Mouse (Mus musculus) heart, adult 8-10 months (tissue): ENCODE measurements around the gene Msl2. TPM values are rescaled to one million over a fixed set of nuclear protein-coding genes. Genes with fewer than 3 reads are reported as not detected.

Source experiments
- DNase-seq: peaks from one replicate; pipeline ENCODE4 v3.0.0; 2022; ENCODE audit warnings: low spot score
- total RNA-seq, 4 experiments: library from RNA; stranded (reverse); gene quantifications; 2 replicates each; pipeline ENCODE4 v1.2.4; 2022

Msl2 gene
- 10 to 100 TPM; 30.6 to 35.1 (median 34.1) TPM for total RNA-seq

GRCm38 (mm10) chr9:101073987-101074331 lies at the start of gene Msl2:
Msl2 (plus strand) TSS chr9:101074101.
- no peak for DNase-seq

GRCm38 (mm10) chr9:101033761-101034447 lies 40.0 kb upstream of the Msl2 start:
- DNase-seq, result no peak

- peak; percentile 94 for DNase-seq
Measured at GRCm38 (mm10) chr9:101034448-101035098, 39.3 kb upstream of the Msl2 start, which contains the start of gene Pccb. Pccb (minus strand) TSS chr9:101034898.

GRCm38 (mm10) chr9:101035836-101036596 lies 37.9 kb upstream of the Msl2 start:
- DNase-seq, result no peak

- DNase-seq, result no peak
Measured at GRCm38 (mm10) chr9:101036876-101037275, 37.0 kb upstream of the Msl2 start.

- peak; percentile 34 for DNase-seq
Measured at GRCm38 (mm10) chr9:101037396-101037795, 36.5 kb upstream of the Msl2 start.

- DNase-seq, result no peak
Measured at GRCm38 (mm10) chr9:101038634-101039033, 35.3 kb upstream of the Msl2 start.

- DNase-seq, result no peak
Measured at GRCm38 (mm10) chr9:101041508-101041907, 32.4 kb upstream of the Msl2 start.

GRCm38 (mm10) chr9:101042249-101042648 lies 31.7 kb upstream of the Msl2 start:
- no peak for DNase-seq

- DNase-seq, result no peak
Measured at GRCm38 (mm10) chr9:101045710-101046338, 28.1 kb upstream of the Msl2 start.

GRCm38 (mm10) chr9:101052007-101052406 lies 21.9 kb upstream of the Msl2 start:
- DNase-seq, result no peak

GRCm38 (mm10) chr9:101052691-101053090 lies 21.2 kb upstream of the Msl2 start:
- DNase-seq, result no peak

GRCm38 (mm10) chr9:101053279-101053678 lies 20.6 kb upstream of the Msl2 start:
- no peak for DNase-seq

- DNase-seq, result no peak
Measured at GRCm38 (mm10) chr9:101057156-101057555, 16.7 kb upstream of the Msl2 start.

GRCm38 (mm10) chr9:101061035-101061434 lies 12.9 kb upstream of the Msl2 start:
- no peak for DNase-seq

GRCm38 (mm10) chr9:101062253-101062780 lies 11.6 kb upstream of the Msl2 start:
- no peak for DNase-seq

- DNase-seq, result no peak
Measured at GRCm38 (mm10) chr9:101065076-101065602, 8.8 kb upstream of the Msl2 start.

- no peak for DNase-seq
Measured at GRCm38 (mm10) chr9:101069781-101070180, 4.1 kb upstream of the Msl2 start.

GRCm38 (mm10) chr9:101072506-101072905 lies 1.4 kb upstream of the Msl2 start:
- DNase-seq, result no peak

GRCm38 (mm10) chr9:101073041-101073986 lies 587 bp upstream of the Msl2 start:
- DNase-seq, result peak; percentile 99
